Mouse (Mus musculus) cerebellum, adult 2 months (tissue): Measurements from ENCODE around the gene Akap2.

ENCODE experiments used
- CTCF ChIP-seq: fragments of 200-500 bp; IDR thresholded peaks from 2 replicates; pipeline ENCODE4 v1.5.1; 2011; ENCODE audit warnings: low read depth, mild to moderate bottlenecking, control low read depth, low read length, moderate library complexity, borderline replicate concordance; ENCODE audit not compliant: insufficient read depth
- POLR2A ChIP-seq: fragments of 200-500 bp; IDR thresholded peaks from 2 replicates; pipeline ENCODE4 v1.6.1; 2011; ENCODE audit warnings: low read length, control low read depth, borderline replicate concordance; ENCODE audit not compliant: insufficient read depth

DNA sequence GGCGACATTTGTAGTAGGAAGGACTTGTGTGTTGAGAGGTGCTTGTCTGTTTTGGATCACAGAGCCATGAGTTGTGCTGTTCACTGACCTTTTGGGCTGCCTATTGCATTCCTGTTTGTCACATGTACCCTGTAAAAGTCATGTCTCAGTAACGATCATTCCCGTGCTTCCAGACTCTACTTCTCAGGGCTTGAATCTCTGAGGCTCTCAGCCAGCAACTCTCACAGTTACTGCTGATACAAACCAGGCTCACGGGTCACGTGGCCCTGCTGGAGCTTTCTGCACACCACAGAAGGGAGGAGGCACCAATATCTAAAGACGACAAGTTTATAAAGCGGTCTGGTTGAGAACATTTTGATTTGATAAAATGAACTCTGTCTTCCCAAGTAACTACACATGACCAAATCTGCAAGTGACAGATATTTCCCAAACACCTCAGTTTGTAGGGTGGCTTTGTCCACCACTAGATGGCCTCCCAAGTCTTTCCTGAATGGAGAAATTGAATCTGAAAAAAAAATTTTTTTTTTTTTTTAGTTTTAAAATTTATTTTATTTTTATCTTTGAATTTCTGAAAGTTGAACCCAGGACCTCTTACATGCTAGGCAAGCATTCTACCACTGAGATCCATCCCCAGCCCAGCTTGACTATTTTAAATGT lies 46.5 kb upstream of the Akap2 start:
- TF ChIP-seq CTCF = no peak
- no peak for TF ChIP-seq POLR2A
